In genomic region chr17:28990060-28990459, GRCm38 (mm10) we compare ENCODE assay signal across 25 mouse cellular contexts. TPM values are rescaled to one million over a fixed set of nuclear protein-coding genes. Genes with fewer than 3 reads are reported as not detected.
A peak's percentile ranks its signal among the peaks of the same experiment; 100 is the strongest.
DNase-seq lines count a peak whose midpoint lies in the region; ATAC-seq and TF ChIP-seq lines count a peak whose summit lies in the region.
"Had no signal": no experiment of that assay in that cellular context is flagged by ENCODE, and none has a peak within 500 bp of the region (broad histone marks: within the 10 kb centered on the region; RNA-seq: fewer than 3 reads in every experiment).

No protein-coding gene starts in this region.

- TF ChIP-seq CTCF in lung, postnatal 0 days (IDR thresholded peaks at IDR 0.05): no peak
- no peak for TF ChIP-seq CTCF in brain, embryonic 14.5 days (IDR thresholded peaks at IDR 0.05; ENCODE audit: borderline replicate concordance, extremely low read depth, insufficient read depth, insufficient read length)

- TF ChIP-seq POLR2A in brain, embryonic 14.5 days (IDR thresholded peaks at IDR 0.05; ENCODE audit: borderline replicate concordance, extremely low read depth, insufficient read depth, insufficient read length, poor library complexity, severe bottlenecking): no peak

- H3K4me3 ChIP-seq in heart, embryonic 13.5 days: no peak overlapping the region
- no peak overlapping the region for H3K4me3 ChIP-seq in lung, postnatal 0 days (ENCODE audit: low read depth, low read length)

- no peaks in the 10 kb centered on the region for H3K27me3 ChIP-seq in heart, embryonic 13.5 days (replicated peaks)
- H3K27me3 ChIP-seq in lung, postnatal 0 days (replicated peaks; ENCODE audit: insufficient read depth, low read length): no peaks in the 10 kb centered on the region
- H3K27me3 ChIP-seq: CH12.LX, Patski had no signal

- intact Hi-C loops in heart, postnatal 36 days (cut with DNase I): no loop called here

- H3K36me3 ChIP-seq in heart, embryonic 13.5 days: peaks cover 86% of the 10 kb centered on the region
- peaks cover 21% of the 10 kb centered on the region for H3K36me3 ChIP-seq in lung, postnatal 0 days (ENCODE audit: insufficient read depth, low read length)

- 0 out of 2 replicates have a peak overlapping the region, but pooled peaks have one; percentile 35 for H3K9ac ChIP-seq in heart, embryonic 13.5 days
- no peak overlapping the region for H3K9ac ChIP-seq in lung, postnatal 0 days (replicated peaks; ENCODE audit: low read depth)

- peaks cover 22% of the 10 kb centered on the region for H3K4me1 ChIP-seq in heart, embryonic 13.5 days
- peaks cover 10% of the 10 kb centered on the region for H3K4me1 ChIP-seq in lung, postnatal 0 days (ENCODE audit: insufficient read depth, low read depth, low read length)

- WGBS in heart, embryonic 13.5 days: 50% methylated on average over 4 of the region's 4 CpGs
- 51% methylated on average over 4 of the region's 4 CpGs for WGBS in lung, postnatal 0 days

- DNase-seq in heart, postnatal 36 days: no peak
- peak; percentile 52 for DNase-seq in lung, postnatal 0 days (ENCODE audit: low spot score)
- DNase-seq in lung, postnatal 25 days (ENCODE audit: low spot score): no peak
- peak; percentile 18 for DNase-seq in brain, embryonic 14.5 days (ENCODE audit: low read depth)
- no peak for DNase-seq in frontal cortex, postnatal 14 days (ENCODE audit: low spot score in 2 of 2)
- DNase-seq: adrenal gland, adult 2 months; adrenal gland, adult 8-10 months; adrenal gland, postnatal 10 days; adrenal gland, postnatal 14 days; adrenal gland, postnatal 25 days; adrenal gland, postnatal 36 days; B cell, adult 2 months; cerebellum, adult 11 months; cerebellum, adult 11-12 months; cerebellum, adult 18-20 months; cerebellum, adult 2 months had no signal

- ATAC-seq in heart, embryonic 13.5 days (ENCODE audit: extremely low read depth, insufficient number of reproducible peaks, low FRiP score, low TSS enrichment): no peak
- ATAC-seq in lung, postnatal 0 days: peak; percentile 14; the same call in 1 of the 2 replicates
- ATAC-seq: activated CD4-positive, CD25-positive, alpha-beta regulatory T cell, adult 4 months; CD4-positive, CD25-positive, alpha-beta regulatory T cell, adult 4 months; Patski had no signal

- H3K4me2 ChIP-seq in heart, embryonic 13.5 days: no peak overlapping the region
- no peak overlapping the region for H3K4me2 ChIP-seq in lung, postnatal 0 days (replicated peaks; ENCODE audit: low read depth, low read length)

- no peaks in the 10 kb centered on the region for H3K9me3 ChIP-seq in heart, embryonic 13.5 days
- no peaks in the 10 kb centered on the region for H3K9me3 ChIP-seq in lung, postnatal 0 days (ENCODE audit: low read length)
- H3K9me3 ChIP-seq: G1E had no signal

- H3K27ac ChIP-seq in heart, embryonic 13.5 days (replicated peaks): 0 out of 2 replicates have a peak overlapping the region, but pooled peaks have one; percentile 15
- H3K27ac ChIP-seq in lung, postnatal 0 days (ENCODE audit: low read length): peak overlapping the region; percentile 26; the same call in 1 of the 2 replicates

- TF ChIP-seq EP300 in lung, postnatal 0 days (IDR thresholded peaks at IDR 0.05): peak; percentile 72

RNA-seq across cellular contexts. Expression of gene Stk38, which starts 17.7 kb away (rescaled TPM):
- 68.7 and 71.0 TPM in 2 replicates for polyA plus RNA-seq in heart, embryonic 13.5 days (2015; fragmentation: Nextera tagmentation; extraction: Ambion mirVana)
- 10 to 100 TPM; 30.2 to 36.2 TPM for total RNA-seq in heart, postnatal 36 days (2021)
- polyA plus RNA-seq in lung, postnatal 0 days (2015; fragmentation: Nextera tagmentation; extraction: Ambion mirVana): 60.3 and 61.1 TPM in 2 replicates
- 107 and 125 TPM in 2 replicates for polyA plus RNA-seq in brain, embryonic 14.5 days (2012; rRNA removed)

RNA-seq across cellular contexts. Expression of gene Kctd20, which starts 38.3 kb away (rescaled TPM):
- 58.1 and 59.9 TPM in 2 replicates for polyA plus RNA-seq in heart, embryonic 13.5 days (2015; fragmentation: Nextera tagmentation; extraction: Ambion mirVana)
- 10 to 100 TPM; 53.3 to 55.5 TPM for total RNA-seq in heart, postnatal 36 days (2021)
- polyA plus RNA-seq in lung, postnatal 0 days (2015; fragmentation: Nextera tagmentation; extraction: Ambion mirVana): 44.3 and 49.5 TPM in 2 replicates
- 73.1 and 75.8 TPM in 2 replicates for polyA plus RNA-seq in brain, embryonic 14.5 days (2012; rRNA removed)

RNA-seq across cellular contexts. Expression of gene Srsf3, which starts 42.4 kb away (rescaled TPM):
- 321 and 347 TPM in 2 replicates for polyA plus RNA-seq in heart, embryonic 13.5 days (2015; fragmentation: Nextera tagmentation; extraction: Ambion mirVana)
- total RNA-seq in heart, postnatal 36 days (2021): 10 to 100 TPM; 54.9 to 60.9 TPM
- 229 and 238 TPM in 2 replicates for polyA plus RNA-seq in lung, postnatal 0 days (2015; fragmentation: Nextera tagmentation; extraction: Ambion mirVana)
- polyA plus RNA-seq in brain, embryonic 14.5 days (2012; rRNA removed): 330 and 391 TPM in 2 replicates

RNA-seq across cellular contexts. Expression of gene Pxt1, which starts 46.4 kb away (rescaled TPM):
- polyA plus RNA-seq in heart, embryonic 13.5 days (2015; fragmentation: Nextera tagmentation; extraction: Ambion mirVana): 0.19 TPM in 2 replicates
- under 1 TPM in 1 of 2 experiments, not detected in 1; 0.39 TPM for total RNA-seq in heart, postnatal 36 days (2021)
- 0.12 TPM in 1 of 2 replicates, not detected in the other for polyA plus RNA-seq in lung, postnatal 0 days (2015; fragmentation: Nextera tagmentation; extraction: Ambion mirVana)
- not detected in 2 replicates for polyA plus RNA-seq in brain, embryonic 14.5 days (2012; rRNA removed)
- total RNA-seq: adrenal gland, adult 18-20 months; adrenal gland, adult 2 months; adrenal gland, adult 8-10 months; adrenal gland, postnatal 25 days; adrenal gland, postnatal 36 days; CH12.LX; G1E; MEL had no signal
- polyA plus RNA-seq: C2C12; CD4-positive, CD25-positive, alpha-beta regulatory T cell, adult 4 months; cerebellum, adult 2 months; Patski had no signal

Comparison
In these comparisons a context has a peak if more than half of its experiments do, and no peak if none do; other contexts are left out.
1. DNase-seq: peak in lung, postnatal 0 days (single experiment) and brain, embryonic 14.5 days (single experiment); none in heart, postnatal 36 days (0 of 2), lung, postnatal 25 days (single experiment) and frontal cortex, postnatal 14 days (0 of 2).